Mouse (Mus musculus): ENCODE data around the gene Rin3. TPM values are rescaled to one million over a fixed set of nuclear protein-coding genes. Genes with fewer than 3 reads are reported as not detected.

Gene Rin3
- polyA plus RNA-seq, 1 experiment from 2014 or later = 4.8 TPM

DNA sequence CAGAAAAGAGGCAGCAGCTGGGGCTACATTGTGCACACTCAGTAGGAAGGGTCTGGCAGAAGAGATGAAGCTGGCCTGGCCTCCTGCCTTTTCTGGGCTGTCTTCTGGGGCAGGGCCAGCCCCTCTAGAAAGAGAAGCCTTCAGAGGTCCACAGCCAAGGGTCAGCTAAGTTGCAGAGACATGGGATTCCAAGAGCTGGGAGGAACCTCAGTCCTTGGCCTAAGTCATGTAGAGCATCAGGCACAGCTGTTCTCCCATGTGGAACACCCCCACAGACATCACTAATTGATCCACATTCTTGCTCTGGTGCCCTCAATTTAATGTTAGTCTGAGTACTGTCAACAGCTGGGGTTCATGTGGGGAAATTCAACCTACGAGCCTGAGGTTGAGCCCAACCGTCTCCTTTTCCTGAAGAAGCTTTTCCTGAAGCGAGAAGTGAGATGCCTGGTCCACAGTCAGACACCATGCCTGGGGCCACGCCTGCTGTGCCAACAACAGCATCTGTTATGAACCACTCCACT, 20.0 kb downstream of the Rin3 start:
- no peaks in the 10 kb centered on the region for H3K4me1 ChIP-seq (ENCODE audit: control insufficient read depth, insufficient read depth, low read length)
- H3K4me3 ChIP-seq (ENCODE audit: low read depth, low read length) = no peak overlapping the region
- no peak overlapping the region for H3K9ac ChIP-seq (ENCODE audit: low read length)
- ATAC-seq (ENCODE audit: low FRiP score) (no peak), DNase-seq (ENCODE audit: low spot score, missing footprints) (no peak)
- H3K27ac ChIP-seq (ENCODE audit: low read depth, low read length) = no peak overlapping the region
- 82% methylated on average over 4 of the region's 4 CpGs for WGBS
- H3K27me3 ChIP-seq (ENCODE audit: control insufficient read depth, insufficient read depth, low read length) = no peaks in the 10 kb centered on the region
- no peak overlapping the region for H3K4me2 ChIP-seq
- H3K9me3 ChIP-seq (ENCODE audit: control insufficient read depth, low read length) = no peaks in the 10 kb centered on the region
- H3K36me3 ChIP-seq (ENCODE audit: control insufficient read depth, insufficient read depth, low read length) = no peaks in the 10 kb centered on the region

- Histone ChIP-seq H3K27ac (ENCODE audit: low read depth, low read length) (no peak overlapping the region), H3K9me3 (ENCODE audit: control insufficient read depth, low read length) (no peaks in the 10 kb centered on the region), H3K4me2 (no peak overlapping the region), H3K4me1 (ENCODE audit: control insufficient read depth, insufficient read depth, low read length) (no peaks in the 10 kb centered on the region), H3K36me3 (ENCODE audit: control insufficient read depth, insufficient read depth, low read length) (no peaks in the 10 kb centered on the region), H3K9ac (ENCODE audit: low read length) (no peak overlapping the region), H3K4me3 (ENCODE audit: low read depth, low read length) (no peak overlapping the region), H3K27me3 (ENCODE audit: control insufficient read depth, insufficient read depth, low read length) (no peaks in the 10 kb centered on the region)
- DNase-seq (ENCODE audit: low spot score, missing footprints) (no peak), ATAC-seq (ENCODE audit: low FRiP score) (no peak)
- WGBS = 63% methylated on average over 7 of the region's 7 CpGs
Observed at GRCm38 (mm10) chr12:102303867-102304266, 21.0 kb downstream of the Rin3 start.

DNA sequence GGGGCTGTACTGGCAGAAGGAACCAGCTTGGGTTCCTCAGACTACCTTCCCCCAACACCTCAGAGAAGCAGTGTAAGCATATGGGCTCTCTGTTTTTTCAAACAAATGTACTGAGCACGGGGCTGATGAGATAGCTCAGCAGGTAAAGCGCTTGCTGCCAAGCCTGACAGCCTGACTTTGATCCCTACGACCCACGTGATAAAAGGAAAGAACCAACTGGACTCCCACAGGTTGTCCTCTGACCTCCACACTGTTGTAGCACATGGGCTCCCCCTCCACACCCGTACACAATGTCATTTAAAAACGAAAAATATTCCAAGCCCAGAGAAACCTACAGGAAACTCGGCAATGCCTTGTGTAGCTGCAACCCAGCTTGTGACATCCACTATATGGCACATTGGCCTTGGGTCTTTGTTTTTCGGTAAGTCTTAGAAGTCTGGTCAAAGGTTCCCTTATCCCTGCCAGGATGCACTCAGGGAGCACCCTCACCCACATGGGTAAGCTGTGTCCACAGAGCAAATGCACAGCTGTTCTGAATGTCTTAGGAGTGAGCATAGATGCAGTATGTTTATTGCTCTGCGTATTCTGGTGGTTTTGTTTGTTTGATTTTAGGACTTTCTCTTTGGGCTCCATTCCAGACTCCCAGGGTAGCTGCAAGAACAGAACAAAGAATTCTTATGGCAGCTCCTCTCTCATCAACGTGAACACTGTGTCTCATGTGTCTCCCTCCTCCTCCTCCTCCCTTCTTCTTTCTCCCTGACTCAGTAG, 22.4 kb downstream of the Rin3 start:
- no peaks in the 10 kb centered on the region for H3K4me1 ChIP-seq (ENCODE audit: control insufficient read depth, insufficient read depth, low read length)
- no peak overlapping the region for H3K4me3 ChIP-seq (ENCODE audit: low read depth, low read length)
- no peaks in the 10 kb centered on the region for H3K9me3 ChIP-seq (ENCODE audit: control insufficient read depth, low read length)
- H3K36me3 ChIP-seq (ENCODE audit: control insufficient read depth, insufficient read depth, low read length) = no peaks in the 10 kb centered on the region
- no peak overlapping the region for H3K4me2 ChIP-seq
- 66% methylated on average over 10 of the region's 10 CpGs for WGBS
- H3K27me3 ChIP-seq (ENCODE audit: control insufficient read depth, insufficient read depth, low read length) = no peaks in the 10 kb centered on the region
- DNase-seq (ENCODE audit: low spot score, missing footprints) = no peak
- no peak overlapping the region for H3K27ac ChIP-seq (ENCODE audit: low read depth, low read length)
- H3K9ac ChIP-seq (ENCODE audit: low read length) = no peak overlapping the region
- no peak for ATAC-seq (ENCODE audit: low FRiP score)

GRCm38 (mm10) chr12:102308001-102308456, 25.2 kb downstream of the Rin3 start:
- Histone ChIP-seq H3K4me1 (ENCODE audit: control insufficient read depth, insufficient read depth, low read length) (no peaks in the 10 kb centered on the region), H3K27me3 (ENCODE audit: control insufficient read depth, insufficient read depth, low read length) (no peaks in the 10 kb centered on the region), H3K36me3 (ENCODE audit: control insufficient read depth, insufficient read depth, low read length) (no peaks in the 10 kb centered on the region), H3K27ac (ENCODE audit: low read depth, low read length) (no peak overlapping the region), H3K9me3 (ENCODE audit: control insufficient read depth, low read length) (no peaks in the 10 kb centered on the region), H3K4me3 (ENCODE audit: low read depth, low read length) (no peak overlapping the region), H3K4me2 (no peak overlapping the region), H3K9ac (ENCODE audit: low read length) (no peak overlapping the region)
- 78% methylated on average over 6 of the region's 6 CpGs for WGBS
- ATAC-seq (ENCODE audit: low FRiP score) (no peak), DNase-seq (ENCODE audit: low spot score, missing footprints) (no peak)

DNA sequence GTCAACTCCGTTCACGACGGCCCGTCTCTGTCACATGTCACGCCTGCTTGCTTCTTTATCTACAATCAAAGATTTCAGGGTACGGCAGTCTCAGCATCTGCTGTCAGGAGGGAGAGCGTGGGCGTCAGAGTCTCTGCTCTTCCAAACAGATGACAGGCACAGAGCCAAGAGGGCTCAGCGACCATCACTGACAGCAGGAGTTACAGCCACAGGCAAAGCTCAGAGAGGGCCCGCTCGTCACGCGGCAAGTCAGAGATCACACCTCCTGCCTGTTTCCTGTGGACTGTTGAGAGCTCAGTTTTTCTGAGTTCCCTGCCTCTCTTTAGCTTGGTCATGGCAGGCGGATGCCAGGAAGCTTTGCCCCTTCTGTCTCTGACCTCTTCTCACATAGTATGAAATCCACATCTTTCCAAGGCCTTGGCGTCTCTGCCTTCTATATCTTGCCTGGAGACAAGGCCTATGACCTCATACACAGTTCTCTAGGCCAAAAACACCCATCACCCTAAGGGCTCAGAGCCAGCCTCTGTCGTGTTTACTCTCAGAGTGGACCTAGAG, 25.7 kb downstream of the Rin3 start:
- no peaks in the 10 kb centered on the region for H3K36me3 ChIP-seq (ENCODE audit: control insufficient read depth, insufficient read depth, low read length)
- H3K4me2 ChIP-seq = no peak overlapping the region
- no peak overlapping the region for H3K9ac ChIP-seq (ENCODE audit: low read length)
- ATAC-seq (ENCODE audit: low FRiP score) (no peak), DNase-seq (ENCODE audit: low spot score, missing footprints) (no peak)
- H3K9me3 ChIP-seq (ENCODE audit: control insufficient read depth, low read length) = no peaks in the 10 kb centered on the region
- no peaks in the 10 kb centered on the region for H3K4me1 ChIP-seq (ENCODE audit: control insufficient read depth, insufficient read depth, low read length)
- H3K27me3 ChIP-seq (ENCODE audit: control insufficient read depth, insufficient read depth, low read length) = no peaks in the 10 kb centered on the region
- WGBS = 79% methylated on average over 16 of the region's 16 CpGs
- H3K4me3 ChIP-seq (ENCODE audit: low read depth, low read length) = no peak overlapping the region
- no peak overlapping the region for H3K27ac ChIP-seq (ENCODE audit: low read depth, low read length)

- no peak overlapping the region for H3K9ac ChIP-seq (ENCODE audit: low read length)
- H3K4me3 ChIP-seq (ENCODE audit: low read depth, low read length) = no peak overlapping the region
- H3K27ac ChIP-seq (ENCODE audit: low read depth, low read length) = no peak overlapping the region
- ATAC-seq (ENCODE audit: low FRiP score) (no peak), DNase-seq (ENCODE audit: low spot score, missing footprints) (no peak)
- H3K4me1 ChIP-seq (ENCODE audit: control insufficient read depth, insufficient read depth, low read length) = no peaks in the 10 kb centered on the region
- no peaks in the 10 kb centered on the region for H3K36me3 ChIP-seq (ENCODE audit: control insufficient read depth, insufficient read depth, low read length)
- H3K27me3 ChIP-seq (ENCODE audit: control insufficient read depth, insufficient read depth, low read length) = no peaks in the 10 kb centered on the region
- H3K9me3 ChIP-seq (ENCODE audit: control insufficient read depth, low read length) = no peaks in the 10 kb centered on the region
- WGBS = 90% methylated on average over 11 of the region's 11 CpGs
- H3K4me2 ChIP-seq = no peak overlapping the region
Observed at GRCm38 (mm10) chr12:102309099-102309799, 26.4 kb downstream of the Rin3 start.

DNA sequence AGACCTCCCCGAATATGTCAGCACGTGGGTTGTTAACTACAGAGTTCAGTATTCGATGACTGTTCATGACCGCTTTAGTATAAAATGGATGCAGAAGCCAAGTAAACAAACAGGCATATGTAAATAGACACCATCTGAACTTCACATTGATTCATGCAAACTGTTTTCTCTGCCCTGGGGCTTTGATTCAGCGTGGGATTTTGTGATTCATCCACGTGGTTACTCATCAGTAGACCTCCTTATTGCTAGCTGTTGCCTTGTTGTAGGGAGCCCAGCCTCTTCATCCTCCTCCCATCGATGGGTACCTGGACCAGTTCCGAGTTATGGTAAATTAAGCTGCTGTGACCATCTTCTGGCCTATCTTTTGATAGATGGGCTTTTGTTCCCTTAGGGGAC, 26.9 kb downstream of the Rin3 start:
- H3K36me3 ChIP-seq (ENCODE audit: control insufficient read depth, insufficient read depth, low read length) = no peaks in the 10 kb centered on the region
- no peaks in the 10 kb centered on the region for H3K4me1 ChIP-seq (ENCODE audit: control insufficient read depth, insufficient read depth, low read length)
- WGBS = 91% methylated on average over 8 of the region's 8 CpGs
- no peak overlapping the region for H3K4me2 ChIP-seq
- no peak overlapping the region for H3K27ac ChIP-seq (ENCODE audit: low read depth, low read length)
- DNase-seq (ENCODE audit: low spot score, missing footprints) = no peak
- no peaks in the 10 kb centered on the region for H3K9me3 ChIP-seq (ENCODE audit: control insufficient read depth, low read length)
- no peak for ATAC-seq (ENCODE audit: low FRiP score)
- H3K9ac ChIP-seq (ENCODE audit: low read length) = no peak overlapping the region
- no peaks in the 10 kb centered on the region for H3K27me3 ChIP-seq (ENCODE audit: control insufficient read depth, insufficient read depth, low read length)
- no peak overlapping the region for H3K4me3 ChIP-seq (ENCODE audit: low read depth, low read length)

- WGBS = 83% methylated on average over 3 of the region's 3 CpGs
- no peak overlapping the region for H3K9ac ChIP-seq (ENCODE audit: low read length)
- ATAC-seq (ENCODE audit: low FRiP score) (no peak), DNase-seq (ENCODE audit: low spot score, missing footprints) (no peak)
- H3K9me3 ChIP-seq (ENCODE audit: control insufficient read depth, low read length) = no peaks in the 10 kb centered on the region
- H3K4me2 ChIP-seq = no peak overlapping the region
- no peak overlapping the region for H3K27ac ChIP-seq (ENCODE audit: low read depth, low read length)
- H3K36me3 ChIP-seq (ENCODE audit: control insufficient read depth, insufficient read depth, low read length) = no peaks in the 10 kb centered on the region
- H3K4me1 ChIP-seq (ENCODE audit: control insufficient read depth, insufficient read depth, low read length) = no peaks in the 10 kb centered on the region
- no peak overlapping the region for H3K4me3 ChIP-seq (ENCODE audit: low read depth, low read length)
- H3K27me3 ChIP-seq (ENCODE audit: control insufficient read depth, insufficient read depth, low read length) = no peaks in the 10 kb centered on the region
Observed at GRCm38 (mm10) chr12:102310261-102310660, 27.4 kb downstream of the Rin3 start.

DNA sequence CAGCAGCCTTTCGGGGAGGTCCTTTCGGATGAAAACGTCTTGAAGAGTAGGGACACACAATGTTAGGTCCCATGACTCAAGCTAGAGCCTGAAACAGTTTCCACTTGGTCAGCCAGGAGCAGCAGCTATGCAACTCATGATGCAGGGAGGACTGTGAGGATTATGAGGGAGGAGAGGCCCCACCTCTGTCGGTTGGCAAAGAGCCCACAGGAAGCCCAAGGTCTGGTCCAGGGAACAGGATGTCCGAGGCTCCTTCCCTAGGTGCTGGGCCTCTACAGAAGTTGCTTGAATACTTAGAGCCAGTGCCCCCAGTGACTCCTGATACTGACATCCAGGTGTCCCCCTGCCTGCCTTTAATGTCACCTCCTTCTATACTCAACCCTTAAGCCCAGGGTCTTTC, 28.6 kb downstream of the Rin3 start:
- no peak overlapping the region for H3K27ac ChIP-seq (ENCODE audit: low read depth, low read length)
- no peaks in the 10 kb centered on the region for H3K9me3 ChIP-seq (ENCODE audit: control insufficient read depth, low read length)
- no peak for ATAC-seq (ENCODE audit: low FRiP score)
- no peak overlapping the region for H3K9ac ChIP-seq (ENCODE audit: low read length)
- no peaks in the 10 kb centered on the region for H3K4me1 ChIP-seq (ENCODE audit: control insufficient read depth, insufficient read depth, low read length)
- H3K36me3 ChIP-seq (ENCODE audit: control insufficient read depth, insufficient read depth, low read length) = no peaks in the 10 kb centered on the region
- H3K4me3 ChIP-seq (ENCODE audit: low read depth, low read length) = no peak overlapping the region
- H3K4me2 ChIP-seq = no peak overlapping the region
- no peak for DNase-seq (ENCODE audit: low spot score, missing footprints)
- WGBS = 86% methylated on average over 5 of the region's 5 CpGs
- no peaks in the 10 kb centered on the region for H3K27me3 ChIP-seq (ENCODE audit: control insufficient read depth, insufficient read depth, low read length)

Measured in midbrain, embryonic 11.5 days (tissue).